Mouse (Mus musculus) embryo, embryonic 10 days (tissue): ENCODE data around the gene Schip1.

ENCODE experiments used
- DNase-seq: peaks from one replicate; pipeline ENCODE4 v3.0.0-alpha.2; 2015; ENCODE audit warnings: low spot score

Schip1 gene

GRCm38 (mm10) chr3:68388023-68388422, 323.4 kb downstream of the Schip1 start:
- no peak for DNase-seq

GRCm38 (mm10) chr3:68393578-68393977, 329.0 kb downstream of the Schip1 start:
- no peak for DNase-seq

GRCm38 (mm10) chr3:68398691-68399090, 334.1 kb downstream of the Schip1 start:
- DNase-seq, result no peak

GRCm38 (mm10) chr3:68400121-68400520, 335.5 kb downstream of the Schip1 start:
- peak; percentile 25 for DNase-seq

GRCm38 (mm10) chr3:68403343-68403742, 338.7 kb downstream of the Schip1 start:
- DNase-seq, result no peak

- no peak for DNase-seq
Observed at GRCm38 (mm10) chr3:68403783-68404217, 339.2 kb downstream of the Schip1 start.

- no peak for DNase-seq
Observed at GRCm38 (mm10) chr3:68405724-68406123, 341.1 kb downstream of the Schip1 start.

GRCm38 (mm10) chr3:68412262-68412661, 347.7 kb downstream of the Schip1 start:
- DNase-seq, result no peak

GRCm38 (mm10) chr3:68419792-68420191, 355.2 kb downstream of the Schip1 start:
- DNase-seq, result no peak

- DNase-seq, result no peak
Observed at GRCm38 (mm10) chr3:68420927-68421326, 356.3 kb downstream of the Schip1 start.

GRCm38 (mm10) chr3:68421849-68422248, 357.2 kb downstream of the Schip1 start:
- DNase-seq, result no peak

- no peak for DNase-seq
Observed at GRCm38 (mm10) chr3:68428081-68428480, 363.5 kb downstream of the Schip1 start.

GRCm38 (mm10) chr3:68434435-68434834, 369.8 kb downstream of the Schip1 start:
- peak; percentile 13 for DNase-seq

GRCm38 (mm10) chr3:68434897-68435296, 370.3 kb downstream of the Schip1 start:
- DNase-seq, result no peak

GRCm38 (mm10) chr3:68448480-68448879, 383.9 kb downstream of the Schip1 start:
- DNase-seq, result no peak

- DNase-seq, result no peak
Observed at GRCm38 (mm10) chr3:68451634-68452033, 387.0 kb downstream of the Schip1 start.

- DNase-seq, result peak; percentile 68
Observed at GRCm38 (mm10) chr3:68453266-68453665, 388.7 kb downstream of the Schip1 start.

GRCm38 (mm10) chr3:68453719-68454455, 389.3 kb downstream of the Schip1 start:
- DNase-seq, result peak; percentile 83

- no peak for DNase-seq
Observed at GRCm38 (mm10) chr3:68466643-68467042, 402.0 kb downstream of the Schip1 start.

- peak; percentile 78 for DNase-seq
Observed at GRCm38 (mm10) chr3:68467941-68468687, 403.5 kb downstream of the Schip1 start.

GRCm38 (mm10) chr3:68469643-68470042, 405.0 kb downstream of the Schip1 start:
- DNase-seq, result peak; percentile 54

GRCm38 (mm10) chr3:68470061-68470460, 405.5 kb downstream of the Schip1 start:
- no peak for DNase-seq

GRCm38 (mm10) chr3:68470622-68471021, 406.0 kb downstream of the Schip1 start:
- no peak for DNase-seq
